Mouse (Mus musculus) brain, embryonic 14.5 days (tissue): ENCODE data around the gene Ctc1. TPM values are rescaled to one million over a fixed set of nuclear protein-coding genes. Genes with fewer than 3 reads are reported as not detected.

ENCODE experiments used
- DNase-seq: peaks from one replicate; pipeline ENCODE4 v3.0.0-alpha.2; 2011; ENCODE audit warnings: low read depth
- CTCF ChIP-seq: fragments of 200-500 bp; IDR thresholded peaks from 2 replicates; pipeline ENCODE4 v1.5.1; 2012; ENCODE audit warnings: inconsistent platforms, mild to moderate bottlenecking, moderate library complexity, borderline replicate concordance; ENCODE audit not compliant: insufficient read depth, insufficient read length; ENCODE audit errors: extremely low read depth
- POLR2A ChIP-seq: fragments of 200-500 bp; IDR thresholded peaks from 2 replicates; pipeline ENCODE4 v1.6.1; 2012; ENCODE audit warnings: mild to moderate bottlenecking, inconsistent platforms, borderline replicate concordance; ENCODE audit not compliant: poor library complexity, insufficient read depth, insufficient read length, severe bottlenecking; ENCODE audit errors: extremely low read depth
- polyA plus RNA-seq: library from polyadenylated mRNA; depleted of rRNA; stranded (reverse); fragments of >200 nt; gene quantifications from 2 replicates; pipeline ENCODE4 v1.2.3, GENCODE M21; 2012

Gene Ctc1
- polyA plus RNA-seq, 1 experiment, result 115 TPM

GRCm38 (mm10) chr11:69036486-69037230 is 20.9 kb downstream of the Ctc1 start:
- DNase-seq, result peak; percentile 93
- TF ChIP-seq CTCF, result no peak
- TF ChIP-seq POLR2A, result no peak

- no peak for TF ChIP-seq CTCF
- DNase-seq, result peak; percentile 93
Observed at GRCm38 (mm10) chr11:69037231-69038061, 21.7 kb downstream of the Ctc1 start.

DNA sequence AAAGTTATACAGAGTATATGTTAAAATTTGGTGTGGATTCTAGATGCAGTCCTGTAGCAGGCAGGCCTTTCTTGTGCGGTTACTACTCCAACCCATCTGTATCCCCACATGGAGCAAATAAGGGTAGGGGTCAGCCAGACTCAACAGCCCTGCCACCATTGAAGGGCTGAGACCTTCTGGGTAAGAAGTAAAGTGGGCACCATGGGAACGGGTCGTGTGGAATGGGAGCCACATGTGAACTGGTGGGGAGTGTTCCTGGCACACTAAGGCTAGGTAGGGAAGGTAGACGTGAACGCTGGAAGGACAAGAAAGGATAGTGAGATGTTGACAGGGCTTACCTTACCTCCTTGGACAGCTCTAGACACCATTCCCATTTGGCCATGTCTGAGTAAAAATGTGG is 22.5 kb downstream of the Ctc1 start:
- no peak for TF ChIP-seq CTCF
- TF ChIP-seq POLR2A, result no peak
- DNase-seq, result no peak

DNA sequence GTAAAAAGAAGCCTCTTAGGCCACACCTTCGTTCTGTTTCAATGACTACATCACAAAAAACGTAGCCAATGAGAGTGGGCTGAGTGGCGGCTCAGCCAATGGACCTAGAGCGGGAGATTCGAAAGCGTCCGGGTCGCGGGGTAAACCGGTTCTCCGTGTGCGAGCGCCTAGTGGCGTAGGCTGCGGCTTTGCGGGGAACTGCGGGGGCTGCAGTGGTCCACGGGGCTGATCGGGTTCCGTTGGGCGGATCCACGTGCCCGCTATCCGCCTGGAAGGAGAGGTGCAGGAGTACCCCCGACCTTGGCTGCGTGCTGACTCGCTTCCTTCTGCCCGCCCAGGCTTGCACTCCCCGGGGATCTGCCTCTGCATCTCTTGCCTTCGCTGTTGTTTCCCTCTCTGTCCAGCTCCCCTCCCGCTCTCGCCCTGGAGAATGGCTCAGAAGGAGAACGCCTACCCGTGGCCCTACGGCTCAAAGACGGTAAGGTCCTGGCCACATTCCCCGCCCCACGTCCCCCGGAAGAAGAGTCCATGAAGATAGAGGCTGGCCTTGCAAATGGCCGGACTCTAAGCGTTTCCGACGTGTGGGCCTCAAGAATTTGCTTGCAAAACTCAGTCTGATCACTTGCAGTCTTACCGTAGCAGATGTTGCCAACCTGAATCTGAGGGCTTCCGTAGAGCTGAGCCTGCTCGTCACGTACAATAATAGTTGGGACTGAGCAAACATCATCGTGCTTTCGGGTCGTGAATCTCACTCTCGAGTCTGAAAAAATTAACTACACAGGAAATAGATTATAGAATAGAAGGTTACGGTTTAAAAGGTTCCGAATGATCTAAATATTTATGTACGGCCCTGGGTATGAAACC is 30.1 kb downstream of the Ctc1 start, which contains the start of gene Aurkb:
TSS of gene Aurkb (plus strand) at position 117 of the 864 bp plus-strand sequence.
- no peak for TF ChIP-seq CTCF
- TF ChIP-seq POLR2A, result peak; percentile 31; the same call in 1 of the 2 replicates
- peak; percentile 96 for DNase-seq

DNA sequence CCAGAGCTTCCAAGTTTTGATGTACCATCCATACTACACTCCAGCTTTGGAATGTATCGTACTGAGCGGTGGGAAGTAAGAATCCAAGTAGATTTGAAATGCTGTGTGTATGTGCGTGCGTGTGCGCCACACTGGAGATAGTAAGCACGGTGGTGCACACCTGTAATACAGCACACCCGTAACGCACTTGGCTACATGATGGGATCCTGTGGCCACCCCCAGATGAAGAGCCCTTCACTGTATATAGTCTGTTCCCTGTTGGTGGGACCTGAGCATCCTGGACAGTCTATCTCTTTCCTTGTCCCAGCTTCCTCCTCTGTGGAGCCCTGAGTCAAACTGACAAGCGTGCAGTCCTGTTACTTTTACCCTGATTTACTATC is 30.7 kb downstream of the Ctc1 start:
- TF ChIP-seq POLR2A (no peak), CTCF (no peak)
- no peak for DNase-seq

- DNase-seq, result no peak
- TF ChIP-seq POLR2A (no peak), CTCF (no peak)
Observed at GRCm38 (mm10) chr11:69047592-69047991, 31.9 kb downstream of the Ctc1 start.

GRCm38 (mm10) chr11:69048151-69048550 is 32.4 kb downstream of the Ctc1 start:
- TF ChIP-seq POLR2A, result no peak
- TF ChIP-seq CTCF, result no peak
- DNase-seq, result no peak

- DNase-seq, result no peak
- TF ChIP-seq POLR2A, result no peak
- no peak for TF ChIP-seq CTCF
Observed at GRCm38 (mm10) chr11:69050748-69051147, 35.0 kb downstream of the Ctc1 start.

- TF ChIP-seq CTCF, result no peak
- no peak for TF ChIP-seq POLR2A
- DNase-seq, result no peak
Observed at GRCm38 (mm10) chr11:69051771-69052170, 36.1 kb downstream of the Ctc1 start.

GRCm38 (mm10) chr11:69052824-69053421 is 37.2 kb downstream of the Ctc1 start:
- TF ChIP-seq POLR2A (no peak), CTCF (no peak)
- DNase-seq, result no peak

DNA sequence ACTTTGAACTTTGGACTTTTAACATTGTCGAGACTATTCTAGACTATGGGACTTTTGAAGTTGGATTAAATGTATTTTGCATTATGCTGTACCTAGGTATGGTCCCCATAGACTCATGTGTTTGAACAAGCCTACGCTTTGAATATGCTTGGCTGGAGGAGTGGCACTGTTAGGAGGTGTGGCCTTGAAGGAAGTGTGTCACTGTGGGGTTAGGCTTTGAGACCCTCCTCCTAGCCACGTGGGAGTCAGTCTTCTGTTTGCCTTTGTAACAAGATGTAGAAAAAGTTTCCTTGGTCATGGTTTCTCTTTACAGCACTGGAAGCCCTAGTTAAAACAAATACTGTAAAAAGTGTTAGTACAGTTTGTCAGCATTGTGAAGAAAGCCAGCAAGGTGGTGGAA is 38.1 kb downstream of the Ctc1 start:
- no peak for DNase-seq
- no peak for TF ChIP-seq CTCF

GRCm38 (mm10) chr11:69058265-69058664 is 42.6 kb downstream of the Ctc1 start:
- DNase-seq, result no peak
- no peak for TF ChIP-seq POLR2A
- TF ChIP-seq CTCF, result no peak
